Mouse (Mus musculus) megakaryocyte, adult 5-6 weeks (primary cell): ENCODE results near the gene Fam20b. TPM values are rescaled to one million over a fixed set of nuclear protein-coding genes. Genes with fewer than 3 reads are reported as not detected.

Experiments used
- ATAC-seq: 2 replicates; pipeline ENCODE4 v1.8.0; 2016; ENCODE audit warnings: mild to moderate bottlenecking, inconsistent platforms; ENCODE audit not compliant: poor library complexity, severe bottlenecking
- total RNA-seq, 2 experiments: library from RNA; stranded (forward) in 1 of 2; stranded (reverse) in 1 of 2; fragments of 153-499, 151-499 nt in 1 of 2; fragments of 221-1000, 200-1000 nt in 1 of 2; gene quantifications; 2 replicates each; pipeline versions ENCODE4 v1.2.3 to v1.2.4; 2015 to 2017

The Fam20b gene
- total RNA-seq, 2 experiments from 2014 or later: 15.7 to 37.9 TPM

- ATAC-seq: no peak
Observed at GRCm38 (mm10) chr1:156642813-156643212, 76.1 kb downstream of the Fam20b start.

GRCm38 (mm10) chr1:156641808-156642207 is 77.1 kb downstream of the Fam20b start:
- no peak for ATAC-seq

GRCm38 (mm10) chr1:156640577-156640976 is 78.3 kb downstream of the Fam20b start:
- peak; percentile 61 for ATAC-seq

- no peak for ATAC-seq
Observed at GRCm38 (mm10) chr1:156639455-156639854, 79.4 kb downstream of the Fam20b start.

- ATAC-seq: no peak
Observed at GRCm38 (mm10) chr1:156635148-156635547, 83.7 kb downstream of the Fam20b start.

GRCm38 (mm10) chr1:156633095-156633494 is 85.8 kb downstream of the Fam20b start:
- peak; percentile 66 for ATAC-seq

- ATAC-seq: peak; percentile 54
Observed at GRCm38 (mm10) chr1:156630965-156631364, 87.9 kb downstream of the Fam20b start.

- no peak for ATAC-seq
Observed at GRCm38 (mm10) chr1:156629984-156630383, 88.9 kb downstream of the Fam20b start.

Other genes with a start within 250 kb of the Fam20b start
- 223 and 228 TPM in 2 replicates for gene Soat1, start 244.8 kb downstream of the Fam20b start, total RNA-seq (2015)
- gene Soat1, start 244.8 kb downstream of the Fam20b start, total RNA-seq (2017): 341 and 376 TPM in 2 replicates
- 3.8 and 7.0 TPM in 2 replicates for gene Gm10031, start 195.1 kb downstream of the Fam20b start, total RNA-seq (2015)
- 12.0 and 19.4 TPM in 2 replicates for gene Gm10031, start 195.1 kb downstream of the Fam20b start, total RNA-seq (2017)
- 3.5 and 4.2 TPM in 2 replicates for gene Abl2, start 160.3 kb downstream of the Fam20b start, total RNA-seq (2015)
- 8.0 and 8.1 TPM in 2 replicates for gene Abl2, start 160.3 kb downstream of the Fam20b start, total RNA-seq (2017)
- 18.4 and 25.5 TPM in 2 replicates for gene Tor3a, start 44.7 kb downstream of the Fam20b start, total RNA-seq (2015)
- gene Tor3a, start 44.7 kb downstream of the Fam20b start, total RNA-seq (2017): 27.2 and 39.1 TPM in 2 replicates
- gene Angptl1, start 119.5 kb upstream of the Fam20b start, total RNA-seq (2015): not detected in 2 replicates
- gene Angptl1, start 119.5 kb upstream of the Fam20b start, total RNA-seq (2017): 0.15 and 0.61 TPM in 2 replicates
- gene Ralgps2, start 220.5 kb upstream of the Fam20b start, total RNA-seq (2015): 6.0 and 12.4 TPM in 2 replicates
- gene Ralgps2, start 220.5 kb upstream of the Fam20b start, total RNA-seq (2017): 8.9 and 39.4 TPM in 2 replicates